Mouse (Mus musculus) v-Abl transformed pro-B cells (cell line): ENCODE measurements at regions not wholly inside any gene's neighbourhood (a gene's known extent, or its start where the extent isn't known, plus 50 kb on each side); places are given as distances from the start of the nearest gene placed in this dataset.
"Not testable (repeated sequence)": the region's sequence is repeated elsewhere in the genome, so short reads cannot be mapped to it uniquely, and the experiment has no call there.

Experiments
- in situ Hi-C, 2 experiments: fragments of 400-800 bp; cut with MboI; formaldehyde crosslinking; loops; one replicate each; pipeline ENCODE4 v1.15.1; 2025; ENCODE audit not compliant: unreplicated experiment in 2 of 2

- in situ Hi-C loops: no loop called here
Observed at GRCm38 (mm10) chr1:177501288-177501687, 59.1 kb downstream of the Zbtb18 start.

- in situ Hi-C loops: no loop called here
Observed at GRCm38 (mm10) chr1:177503946-177504345, 61.8 kb downstream of the Zbtb18 start.

GRCm38 (mm10) chr1:177504743-177505142, 62.6 kb downstream of the Zbtb18 start:
- in situ Hi-C loops: no loop called here

GRCm38 (mm10) chr1:177507398-177507797, 65.2 kb downstream of the Zbtb18 start:
- in situ Hi-C loops: not testable (repeated sequence)

GRCm38 (mm10) chr1:177509786-177510185, 67.6 kb downstream of the Zbtb18 start:
- in situ Hi-C loops: no loop called here

- in situ Hi-C loops: no loop called here
Observed at GRCm38 (mm10) chr1:177512116-177512515, 70.0 kb downstream of the Zbtb18 start.

GRCm38 (mm10) chr1:177517934-177518610, 75.9 kb downstream of the Zbtb18 start:
- in situ Hi-C loops: no loop called here

GRCm38 (mm10) chr1:177518897-177519513, 76.9 kb downstream of the Zbtb18 start:
- in situ Hi-C loops: no loop called here

- in situ Hi-C loops: no loop called here
Observed at GRCm38 (mm10) chr1:177521110-177521509, 79.0 kb downstream of the Zbtb18 start.

- in situ Hi-C loops: no loop called here
Observed at GRCm38 (mm10) chr1:177525141-177525540, 83.0 kb downstream of the Zbtb18 start.

- in situ Hi-C loops: no loop called here
Observed at GRCm38 (mm10) chr1:177531791-177532190, 89.6 kb downstream of the Zbtb18 start.

- in situ Hi-C loops: no loop called here
Observed at GRCm38 (mm10) chr1:177532656-177533055, 90.5 kb downstream of the Zbtb18 start.

GRCm38 (mm10) chr1:177533332-177533731, 91.2 kb downstream of the Zbtb18 start:
- in situ Hi-C loops: no loop called here

GRCm38 (mm10) chr1:177545031-177545735, 103.0 kb downstream of the Zbtb18 start:
- in situ Hi-C loops: no loop called here

GRCm38 (mm10) chr1:177547716-177548115, 105.6 kb downstream of the Zbtb18 start:
- in situ Hi-C loops: no loop called here

GRCm38 (mm10) chr1:177555471-177556291, 113.5 kb downstream of the Zbtb18 start:
- in situ Hi-C loops: no loop called here

- in situ Hi-C loops: no loop called here
Observed at GRCm38 (mm10) chr1:177557432-177557831, 115.3 kb downstream of the Zbtb18 start.

- in situ Hi-C loops: no loop called here
Observed at GRCm38 (mm10) chr1:177557856-177558255, 115.7 kb downstream of the Zbtb18 start.

- in situ Hi-C loops: no loop called here
Observed at GRCm38 (mm10) chr1:177561716-177562588, 119.8 kb downstream of the Zbtb18 start.

- in situ Hi-C loops: no loop called here
Observed at GRCm38 (mm10) chr1:177562589-177562912, 120.4 kb downstream of the Zbtb18 start.
